Mouse (Mus musculus) midbrain, embryonic 15.5 days (tissue): ENCODE data around the gene Ifi205. TPM values are rescaled to one million over a fixed set of nuclear protein-coding genes. Genes with fewer than 3 reads are reported as not detected.
"Not testable (repeated sequence)": the region's sequence is repeated elsewhere in the genome, so short reads cannot be mapped to it uniquely, and the experiment has no call there.

Source experiments
- ATAC-seq: fragments of 200-750 bp; cut with Nextera tagmentation; replicated peaks from 2 replicates; pipeline ENCODE4 v1.8.0; 2017; ENCODE audit warnings: moderate TSS enrichment
- H3K27ac ChIP-seq: fragments of 300-500 bp; sonication (generic); 2 replicates; pipeline ENCODE4 v1.5.1; 2015; ENCODE audit warnings: mild to moderate bottlenecking, inconsistent platforms
- H3K27me3 ChIP-seq: fragments of 300-500 bp; sonication (generic); replicated peaks from 2 replicates; pipeline ENCODE4 v1.6.1; 2015; ENCODE audit warnings: inconsistent platforms
- H3K36me3 ChIP-seq: fragments of 300-500 bp; sonication (generic); replicated peaks from 2 replicates; pipeline ENCODE4 v1.6.1; 2015; ENCODE audit warnings: inconsistent platforms
- H3K4me1 ChIP-seq: fragments of 300-500 bp; sonication (generic); 2 replicates; pipeline ENCODE4 v1.6.1; 2015; ENCODE audit warnings: inconsistent platforms
- H3K4me2 ChIP-seq: fragments of 300-500 bp; sonication (generic); 2 replicates; pipeline ENCODE4 v1.6.1; 2015; ENCODE audit warnings: inconsistent platforms, mild to moderate bottlenecking, moderate library complexity
- H3K4me3 ChIP-seq: fragments of 300-500 bp; sonication (generic); 2 replicates; pipeline ENCODE4 v1.5.1; 2015; ENCODE audit warnings: mild to moderate bottlenecking, inconsistent platforms
- H3K9ac ChIP-seq: fragments of 300-500 bp; sonication (generic); 2 replicates; pipeline ENCODE4 v1.6.1; 2015; ENCODE audit warnings: mild to moderate bottlenecking, inconsistent platforms
- H3K9me3 ChIP-seq: fragments of 300-500 bp; sonication (generic); 2 replicates; pipeline ENCODE4 v1.6.1; 2016; ENCODE audit warnings: inconsistent platforms
- WGBS: fragments of 180-500 bp; shearing (Covaris S2); methylation state at CpG from one replicate; pipeline ENCODE4 v1.1.7; 2015; ENCODE audit warnings: mixed read lengths; 5-methylcytosine and 5-hydroxymethylcytosine counted together
- polyA plus RNA-seq: library from polyadenylated mRNA; unstranded; fragments of >200 nt; fragmentation: Nextera tagmentation; extraction: Ambion mirVana; gene quantifications from 2 replicates; pipeline ENCODE4 v1.2.1, GENCODE M21; 2015

The Ifi205 gene
- 0.17 and 0.28 TPM in 2 replicates for polyA plus RNA-seq

- no peak for ATAC-seq
- no peaks in the 10 kb centered on the region for H3K27me3 ChIP-seq
- H3K9me3 ChIP-seq, result no peaks in the 10 kb centered on the region
- no peaks in the 10 kb centered on the region for H3K36me3 ChIP-seq
- H3K9ac ChIP-seq, result no peak within 1 kb of the TSS
- H3K4me1 ChIP-seq, result no peaks in the 10 kb centered on the region
- no peak within 1 kb of the TSS for H3K27ac ChIP-seq
- H3K4me3 ChIP-seq, result no peak within 1 kb of the TSS
- 41% methylated on average over 1 of the region's 1 CpGs for WGBS
- no peak within 1 kb of the TSS for H3K4me2 ChIP-seq
Observed at GRCm38 (mm10) chr1:174031698-174032097, at the start of gene Ifi205. Gene Ifi205, minus strand, starts transcription at chr1:174031810.

- Histone ChIP-seq H3K9me3 (no peaks in the 10 kb centered on the region), H3K4me3 (no peak within 1 kb of the TSS), H3K9ac (no peak within 1 kb of the TSS), H3K4me1 (no peaks in the 10 kb centered on the region), H3K27me3 (no peaks in the 10 kb centered on the region), H3K4me2 (no peak within 1 kb of the TSS), H3K27ac (no peak within 1 kb of the TSS), H3K36me3 (no peaks in the 10 kb centered on the region)
- ATAC-seq, result no peak
- 84% methylated on average over 3 of the region's 3 CpGs for WGBS
Observed at GRCm38 (mm10) chr1:174066305-174066704, 34.7 kb upstream of the Ifi205 start, which contains the start of gene Olfr430. Gene Olfr430, plus strand, starts transcription at chr1:174066605.

DNA sequence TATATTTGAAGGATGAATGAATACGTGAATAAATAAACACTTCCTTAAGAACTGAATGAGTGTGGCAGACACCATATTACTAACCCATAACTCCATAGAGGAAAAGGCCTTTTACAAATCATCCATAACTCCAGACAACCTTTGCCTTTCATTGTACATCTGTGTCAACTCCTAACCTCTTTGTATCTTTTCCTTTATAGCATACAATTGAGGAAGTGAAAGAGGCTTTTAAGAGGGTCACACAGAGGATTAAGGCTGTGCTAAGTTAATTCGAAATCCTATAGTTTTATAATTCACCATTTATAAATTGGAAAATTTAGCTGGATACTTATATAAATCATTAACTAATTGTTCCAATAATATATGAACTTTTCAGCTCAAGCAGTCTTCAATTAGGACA is 23.6 kb upstream of the Ifi205 start:
- H3K4me3 ChIP-seq, result no peak overlapping the region
- H3K36me3 ChIP-seq, result no peaks in the 10 kb centered on the region
- 72% methylated on average over 2 of the region's 2 CpGs for WGBS
- ATAC-seq, result no peak
- no peaks in the 10 kb centered on the region for H3K27me3 ChIP-seq
- H3K4me2 ChIP-seq, result no peak overlapping the region
- H3K9me3 ChIP-seq, result no peaks in the 10 kb centered on the region
- H3K27ac ChIP-seq, result no peak overlapping the region
- H3K9ac ChIP-seq, result no peak overlapping the region
- no peaks in the 10 kb centered on the region for H3K4me1 ChIP-seq

DNA sequence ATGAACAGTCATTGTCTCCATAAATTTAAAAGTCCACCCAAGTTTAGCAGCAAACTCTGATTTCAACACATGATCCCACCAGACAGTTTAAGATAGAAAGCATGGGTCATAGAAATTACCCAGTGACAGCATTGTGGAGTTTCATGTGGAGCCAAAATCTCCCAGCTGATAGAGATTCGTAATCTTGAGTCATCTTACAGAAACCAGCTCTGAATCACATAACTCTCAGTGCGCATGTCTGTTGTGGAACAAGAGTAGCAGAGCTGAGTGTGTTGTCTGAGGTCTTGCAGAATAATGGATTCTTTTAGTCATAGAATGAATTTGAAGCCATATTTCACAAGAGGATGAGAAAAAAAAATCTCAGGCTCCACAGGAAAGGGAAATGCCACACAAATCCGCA is 21.4 kb upstream of the Ifi205 start:
- Histone ChIP-seq H3K9me3 (no peaks in the 10 kb centered on the region), H3K9ac (no peak overlapping the region), H3K27me3 (no peaks in the 10 kb centered on the region), H3K4me2 (no peak overlapping the region), H3K4me3 (no peak overlapping the region), H3K36me3 (no peaks in the 10 kb centered on the region), H3K4me1 (no peaks in the 10 kb centered on the region), H3K27ac (no peak overlapping the region)
- no peak for ATAC-seq
- WGBS, result 89% methylated on average over 3 of the region's 3 CpGs

- H3K4me3 ChIP-seq, result no peak overlapping the region
- no peak for ATAC-seq
- H3K4me2 ChIP-seq, result no peak overlapping the region
- H3K9me3 ChIP-seq, result no peaks in the 10 kb centered on the region
- no peak overlapping the region for H3K9ac ChIP-seq
- H3K36me3 ChIP-seq, result no peaks in the 10 kb centered on the region
- H3K27me3 ChIP-seq, result no peaks in the 10 kb centered on the region
- 84% methylated on average over 5 of the region's 5 CpGs for WGBS
- no peaks in the 10 kb centered on the region for H3K4me1 ChIP-seq
- no peak overlapping the region for H3K27ac ChIP-seq
Observed at GRCm38 (mm10) chr1:174051931-174052536, 20.4 kb upstream of the Ifi205 start.

DNA sequence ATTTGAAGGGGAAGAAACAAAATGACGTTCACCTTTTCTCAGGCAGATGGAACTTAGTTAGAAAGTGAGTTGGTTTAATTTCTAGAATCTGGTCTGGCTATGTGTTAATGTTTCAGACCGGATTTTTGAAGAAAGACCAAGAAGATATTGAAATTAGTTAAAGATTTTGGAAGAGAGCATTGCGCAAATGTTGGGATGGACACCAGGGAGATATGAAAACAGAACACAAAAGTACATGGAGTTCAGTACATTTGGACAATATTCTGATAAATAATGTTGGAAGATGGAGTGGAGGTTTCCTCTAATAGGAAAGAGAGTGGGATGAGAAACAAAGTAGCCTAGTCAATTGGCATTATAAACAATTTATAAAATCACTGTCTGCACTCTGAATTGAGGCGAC is 19.9 kb upstream of the Ifi205 start:
- Histone ChIP-seq H3K36me3 (no peaks in the 10 kb centered on the region), H3K4me2 (no peak overlapping the region)
- 90% methylated on average over 4 of the region's 4 CpGs for WGBS

DNA sequence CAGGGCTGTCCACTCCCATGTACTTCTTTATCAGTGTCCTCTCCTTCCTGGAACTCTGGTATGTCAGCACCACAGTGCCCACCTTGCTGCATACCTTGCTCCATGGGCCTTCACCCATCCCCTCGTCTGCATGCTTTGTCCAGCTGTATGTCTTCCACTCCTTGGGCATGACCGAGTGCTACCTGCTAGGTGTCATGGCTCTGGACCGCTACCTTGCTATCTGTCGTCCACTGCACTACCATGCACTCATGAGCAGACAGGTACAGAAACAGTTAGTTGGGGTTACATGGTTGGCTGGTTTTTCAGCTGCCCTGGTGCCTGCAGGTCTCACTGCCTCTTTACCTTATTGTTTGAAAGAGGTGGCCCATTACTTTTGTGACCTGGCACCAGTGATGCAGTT is 18.9 kb upstream of the Ifi205 start:
- 90% methylated on average over 4 of the region's 4 CpGs for WGBS
- Histone ChIP-seq H3K27me3 (no peaks in the 10 kb centered on the region), H3K4me1 (no peaks in the 10 kb centered on the region), H3K4me3 (no peak overlapping the region), H3K9me3 (no peaks in the 10 kb centered on the region), H3K4me2 (no peak overlapping the region), H3K27ac (no peak overlapping the region), H3K9ac (no peak overlapping the region), H3K36me3 (no peaks in the 10 kb centered on the region)
- no peak for ATAC-seq

More for the DNA sequence above, 19.9 kb upstream of the Ifi205 start:
- Histone ChIP-seq H3K9me3 (no peaks in the 10 kb centered on the region), H3K4me1 (no peaks in the 10 kb centered on the region), H3K27ac (no peak overlapping the region), H3K27me3 (no peaks in the 10 kb centered on the region), H3K4me3 (no peak overlapping the region), H3K9ac (no peak overlapping the region)
- ATAC-seq, result no peak

- not testable (repeated sequence) for ATAC-seq, H3K4me3 ChIP-seq, H3K4me2 ChIP-seq, H3K36me3 ChIP-seq, H3K9ac ChIP-seq, H3K27ac ChIP-seq, H3K4me1 ChIP-seq, H3K9me3 ChIP-seq, H3K27me3 ChIP-seq
- 87% methylated on average over 4 of the region's 4 CpGs for WGBS
Observed at GRCm38 (mm10) chr1:174049357-174049756, 17.7 kb upstream of the Ifi205 start.

GRCm38 (mm10) chr1:174048893-174049292 is 17.3 kb upstream of the Ifi205 start, which contains the start of gene Olfr432:
Gene Olfr432, plus strand, starts transcription at chr1:174049205.
- Histone ChIP-seq H3K4me2 (no peak within 1 kb of the TSS), H3K9ac (no peak within 1 kb of the TSS), H3K9me3 (no peaks in the 10 kb centered on the region), H3K27ac (no peak within 1 kb of the TSS), H3K27me3 (no peaks in the 10 kb centered on the region), H3K4me1 (no peaks in the 10 kb centered on the region), H3K4me3 (no peak within 1 kb of the TSS), H3K36me3 (no peaks in the 10 kb centered on the region)
- WGBS, result 71% methylated on average over 2 of the region's 2 CpGs
- ATAC-seq, result no peak

DNA sequence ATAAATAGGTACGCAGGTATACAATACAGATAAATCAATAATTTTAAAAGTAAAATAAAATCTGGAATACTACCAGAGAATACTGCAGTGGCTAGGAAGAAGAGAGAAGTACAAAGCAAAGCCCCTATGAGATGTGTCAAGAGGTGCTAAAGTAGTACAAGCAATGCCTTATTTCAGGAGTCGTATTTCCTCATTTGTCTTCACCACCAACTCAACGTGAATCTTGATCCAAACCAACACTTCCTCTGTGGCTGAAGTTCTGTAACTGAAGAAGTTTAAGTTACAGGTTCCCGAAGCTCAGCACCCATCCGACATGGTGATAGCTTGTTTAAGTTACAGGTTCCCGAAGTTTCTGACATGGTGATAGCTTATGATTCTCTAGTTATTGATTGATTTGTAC is 16.6 kb upstream of the Ifi205 start:
- H3K4me2 ChIP-seq, ATAC-seq, H3K4me1 ChIP-seq, H3K36me3 ChIP-seq, H3K9me3 ChIP-seq, H3K27me3 ChIP-seq, H3K9ac ChIP-seq, H3K4me3 ChIP-seq, H3K27ac ChIP-seq: not testable (repeated sequence)
- 84% methylated on average over 6 of the region's 6 CpGs for WGBS

DNA sequence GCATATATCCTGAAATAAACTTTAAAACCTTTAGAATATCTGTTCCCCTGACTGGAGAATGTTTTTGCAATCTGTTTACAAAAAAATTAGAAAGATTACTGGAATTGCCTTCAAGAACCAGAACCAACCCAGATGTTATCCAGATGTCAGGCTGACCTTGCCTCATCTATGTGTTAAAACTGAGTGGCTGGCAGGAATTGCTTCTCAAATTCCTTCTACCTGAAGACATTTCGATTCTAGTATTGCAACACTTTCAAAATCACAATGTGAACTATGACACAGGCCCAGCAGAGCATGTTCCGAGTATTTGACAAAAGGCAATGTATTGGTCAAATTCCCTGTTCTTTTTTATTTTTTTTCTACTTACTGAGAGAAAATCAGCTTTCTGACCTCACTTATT is 12.8 kb upstream of the Ifi205 start:
- H3K27ac ChIP-seq, result no peak overlapping the region
- WGBS, result 80% methylated on average over 2 of the region's 2 CpGs
- no peak overlapping the region for H3K4me3 ChIP-seq
- no peak overlapping the region for H3K4me2 ChIP-seq
- no peaks in the 10 kb centered on the region for H3K36me3 ChIP-seq
- H3K9ac ChIP-seq, result no peak overlapping the region
- no peak for ATAC-seq
- H3K27me3 ChIP-seq, result no peaks in the 10 kb centered on the region
- H3K9me3 ChIP-seq, result no peaks in the 10 kb centered on the region
- no peaks in the 10 kb centered on the region for H3K4me1 ChIP-seq

DNA sequence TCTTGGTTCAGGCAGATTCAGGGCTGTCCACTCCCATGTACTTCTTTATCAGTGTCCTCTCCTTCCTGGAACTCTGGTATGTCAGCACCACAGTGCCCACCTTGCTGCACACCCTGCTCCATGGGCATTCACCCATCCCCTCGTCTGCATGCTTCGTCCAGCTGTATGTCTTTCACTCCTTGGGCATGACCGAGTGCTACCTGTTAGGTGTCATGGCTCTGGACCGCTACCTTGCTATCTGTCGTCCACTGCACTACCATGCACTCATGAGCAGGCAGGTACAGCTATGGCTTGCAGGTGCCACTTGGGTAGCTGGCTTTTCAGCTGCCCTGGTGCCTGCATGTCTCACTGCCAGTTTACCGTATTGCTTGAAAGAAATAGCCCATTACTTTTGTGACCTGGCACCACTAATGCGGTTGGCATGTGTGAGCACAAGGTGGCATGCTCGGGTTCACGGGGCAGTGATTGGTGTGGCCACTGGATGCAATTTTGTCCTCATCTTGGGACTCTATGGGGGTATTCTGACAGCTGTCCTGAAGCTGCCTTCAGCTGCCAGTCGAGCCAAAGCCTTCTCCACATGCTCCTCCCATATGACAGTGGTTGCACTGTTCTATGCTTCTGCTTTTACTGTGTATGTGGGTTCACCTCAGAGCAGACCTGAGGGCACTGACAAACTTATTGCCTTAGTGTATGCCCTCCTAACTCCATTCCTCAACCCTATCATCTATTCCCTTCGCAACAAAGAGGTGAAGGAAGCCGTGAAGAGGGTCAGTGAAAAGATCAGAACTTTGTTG is 10.7 kb upstream of the Ifi205 start:
- WGBS, result 90% methylated on average over 12 of the region's 12 CpGs
- not testable (repeated sequence) for H3K4me2 ChIP-seq, H3K9ac ChIP-seq, H3K36me3 ChIP-seq, H3K27ac ChIP-seq, H3K27me3 ChIP-seq, H3K4me1 ChIP-seq, H3K4me3 ChIP-seq, ATAC-seq, H3K9me3 ChIP-seq
